Mouse (Mus musculus) thymus, adult 2 months (tissue): ENCODE results near the gene Tubg2. TPM values are rescaled to one million over a fixed set of nuclear protein-coding genes. Genes with fewer than 3 reads are reported as not detected.
A peak's percentile ranks its signal among the peaks of the same experiment; 100 is the strongest.

Experiments used
- DNase-seq: peaks from one replicate; pipeline ENCODE4 v3.0.0; 2021
- H3K27ac ChIP-seq: fragments of 200-500 bp; 2 replicates; pipeline ENCODE4 v1.5.1; 2012; ENCODE audit warnings: low read length, control low read depth; ENCODE audit not compliant: control insufficient read depth, insufficient read depth
- H3K27me3 ChIP-seq: fragments of 200-500 bp; 2 replicates; pipeline ENCODE4 v1.6.1; 2012; ENCODE audit warnings: mild to moderate bottlenecking, low read length, moderate library complexity, mixed read lengths; ENCODE audit not compliant: control insufficient read depth, insufficient read depth
- H3K36me3 ChIP-seq: fragments of 200-500 bp; 2 replicates; pipeline ENCODE4 v1.6.1; 2012; ENCODE audit warnings: mild to moderate bottlenecking, low read length, moderate library complexity; ENCODE audit not compliant: control insufficient read depth, insufficient read depth
- H3K4me1 ChIP-seq: fragments of 200-500 bp; replicated peaks from 2 replicates; pipeline ENCODE4 v1.6.1; 2012; ENCODE audit warnings: low read length; ENCODE audit not compliant: control insufficient read depth, insufficient read depth
- H3K4me3 ChIP-seq: fragments of 200-500 bp; 2 replicates; pipeline ENCODE4 v1.5.1; 2012; ENCODE audit warnings: mild to moderate bottlenecking, low read length, control low read depth, moderate library complexity; ENCODE audit not compliant: control insufficient read depth, insufficient read depth
- CTCF ChIP-seq: fragments of 200-500 bp; IDR thresholded peaks from 2 replicates; pipeline ENCODE4 v1.5.1; 2012; ENCODE audit warnings: mild to moderate bottlenecking, control low read depth, low read length, moderate library complexity, borderline replicate concordance; ENCODE audit not compliant: control insufficient read depth, poor library complexity, insufficient read depth; ENCODE audit errors: extremely low read depth
- POLR2A ChIP-seq: fragments of 200-500 bp; IDR thresholded peaks from 2 replicates; pipeline ENCODE4 v1.6.1; 2012; ENCODE audit warnings: mild to moderate bottlenecking, low read length, control low read depth, moderate library complexity; ENCODE audit not compliant: control insufficient read depth, poor library complexity, insufficient read depth; ENCODE audit errors: extremely low read depth
- WGBS: fragments of 180-500 bp; shearing (Covaris S2); methylation state at CpG from one replicate; pipeline ENCODE4 v1.1.7; 2018; 5-methylcytosine and 5-hydroxymethylcytosine counted together
- polyA plus RNA-seq: library from polyadenylated mRNA; depleted of rRNA; stranded (reverse); fragments of >200 nt; gene quantifications from 2 replicates; pipeline ENCODE4 v1.2.3, GENCODE M21; 2012

Tubg2 gene
- polyA plus RNA-seq, 1 experiment, result 3.3 TPM

DNA sequence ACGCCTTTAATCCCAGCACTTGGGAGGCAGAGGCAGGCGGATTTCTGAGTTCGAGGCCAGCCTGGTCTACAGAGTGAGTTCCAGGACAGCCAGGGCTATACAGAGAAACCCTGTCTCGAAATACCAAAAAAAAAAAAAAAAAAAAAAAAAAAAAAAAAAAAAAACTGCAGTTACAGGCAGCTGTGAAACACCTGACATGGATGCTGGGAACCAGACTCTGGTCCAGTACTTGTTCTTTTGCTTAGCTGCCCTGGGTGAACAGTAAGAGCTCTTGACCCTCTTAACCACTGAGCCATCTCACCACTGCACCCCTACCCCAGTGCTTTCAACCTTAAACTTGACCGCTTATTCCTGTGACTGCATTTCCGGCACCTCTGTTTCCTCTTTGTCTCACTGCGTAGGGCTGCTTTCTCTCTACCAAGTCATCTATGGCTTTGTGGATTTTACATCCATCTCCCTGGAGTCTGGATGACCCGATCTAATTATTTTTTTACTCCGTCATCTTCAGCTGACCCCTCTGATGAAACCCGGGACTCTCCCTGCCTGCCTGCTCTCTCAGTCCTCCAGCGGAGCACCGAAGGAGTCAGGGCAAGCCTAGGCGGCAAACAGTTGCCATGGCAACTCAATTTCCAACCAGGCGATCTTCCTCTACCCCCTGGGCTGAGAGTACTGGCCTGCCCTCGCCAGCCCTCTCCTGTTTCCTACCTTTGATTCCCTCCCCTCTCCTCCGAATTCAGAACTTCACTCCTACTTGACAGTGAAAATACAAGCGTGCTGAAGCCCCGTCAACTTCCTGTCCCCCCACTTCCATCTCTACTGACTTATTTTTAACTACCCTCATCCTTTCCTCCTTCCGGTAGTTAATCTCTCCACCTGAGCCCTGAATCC, 12.1 kb upstream of the Tubg2 start:
- peaks cover 7% of the 10 kb centered on the region; the same call in 1 of the 2 replicates for H3K4me1 ChIP-seq
- H3K27ac ChIP-seq, result peak overlapping the region; percentile 77
- 0 out of 2 replicates have a peak, but pooled peaks have one; percentile 30 for TF ChIP-seq POLR2A
- TF ChIP-seq CTCF, result no peak
- peak overlapping the region; percentile 55 for H3K4me3 ChIP-seq
- 16% methylated on average over 19 of the region's 19 CpGs for WGBS
- peak; percentile 64 for DNase-seq
- no peaks in the 10 kb centered on the region for H3K36me3 ChIP-seq
- peaks cover 6% of the 10 kb centered on the region; the same call in 1 of the 2 replicates for H3K27me3 ChIP-seq

GRCm38 (mm10) chr11:101146377-101146776, 9.3 kb upstream of the Tubg2 start:
- 86% methylated on average over 10 of the region's 10 CpGs for WGBS
- TF ChIP-seq CTCF, result no peak
- DNase-seq, result no peak

GRCm38 (mm10) chr11:101148751-101149150, 7.0 kb upstream of the Tubg2 start:
- Histone ChIP-seq H3K27ac (no peak overlapping the region), H3K36me3 (no peaks in the 10 kb centered on the region)

More at GRCm38 (mm10) chr11:101146377-101146776, 9.3 kb upstream of the Tubg2 start:
- Histone ChIP-seq H3K4me3 (no peak overlapping the region), H3K4me1 (peaks cover 6% of the 10 kb centered on the region), H3K27ac (no peak overlapping the region), H3K27me3 (no peaks in the 10 kb centered on the region), H3K36me3 (no peaks in the 10 kb centered on the region)

GRCm38 (mm10) chr11:101149178-101150105, 6.3 kb upstream of the Tubg2 start:
- Histone ChIP-seq H3K27me3 (no peaks in the 10 kb centered on the region), H3K4me3 (no peak overlapping the region), H3K36me3 (no peaks in the 10 kb centered on the region), H3K4me1 (peaks cover 4% of the 10 kb centered on the region; the same call in 1 of the 2 replicates), H3K27ac (no peak overlapping the region)
- TF ChIP-seq CTCF (no peak), POLR2A (no peak)
- WGBS, result 58% methylated on average over 9 of the region's 9 CpGs
- no peak for DNase-seq

More at GRCm38 (mm10) chr11:101148751-101149150, 7.0 kb upstream of the Tubg2 start:
- Histone ChIP-seq H3K4me3 (no peak overlapping the region), H3K4me1 (peaks cover 4% of the 10 kb centered on the region; the same call in 1 of the 2 replicates), H3K27me3 (no peaks in the 10 kb centered on the region)
- WGBS, result 87% methylated on average over 10 of the region's 10 CpGs
- no peak for DNase-seq
- no peak for TF ChIP-seq POLR2A
- no peak for TF ChIP-seq CTCF

- no peak for TF ChIP-seq CTCF
- TF ChIP-seq POLR2A, result no peak
- H3K4me1 ChIP-seq, result peaks cover 6% of the 10 kb centered on the region
- H3K36me3 ChIP-seq, result no peaks in the 10 kb centered on the region
- H3K4me3 ChIP-seq, result no peak overlapping the region
- H3K27ac ChIP-seq, result no peak overlapping the region
- DNase-seq, result no peak
- WGBS, result 78% methylated on average over 2 of the region's 2 CpGs
- no peaks in the 10 kb centered on the region for H3K27me3 ChIP-seq
Measured at GRCm38 (mm10) chr11:101151063-101151462, 4.6 kb upstream of the Tubg2 start.

DNA sequence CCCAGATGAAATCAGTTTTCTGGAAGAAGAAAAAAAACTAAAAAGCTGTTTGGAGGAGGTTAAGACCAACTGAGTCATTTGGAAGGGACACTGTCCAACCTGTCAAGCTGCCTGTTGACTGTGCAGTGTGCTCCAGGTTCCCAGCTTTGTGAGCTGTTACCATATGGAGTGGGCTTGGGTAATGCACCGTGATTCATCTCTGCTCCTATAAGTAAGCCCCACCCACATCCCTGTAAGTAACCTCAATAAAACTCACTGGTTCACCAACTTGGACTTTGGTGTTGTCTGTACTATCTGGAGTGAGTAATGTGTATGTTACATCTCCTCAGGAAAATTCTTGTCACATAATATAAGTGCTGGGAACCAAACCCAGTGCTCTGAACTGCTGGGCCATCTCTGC, 2.9 kb upstream of the Tubg2 start:
- H3K4me3 ChIP-seq, result no peak overlapping the region
- peaks cover 10% of the 10 kb centered on the region for H3K4me1 ChIP-seq
- no peak for TF ChIP-seq CTCF
- no peak for TF ChIP-seq POLR2A
- 84% methylated on average over 1 of the region's 1 CpGs for WGBS
- DNase-seq, result no peak
- H3K36me3 ChIP-seq, result no peaks in the 10 kb centered on the region
- H3K27ac ChIP-seq, result no peak overlapping the region
- H3K27me3 ChIP-seq, result no peaks in the 10 kb centered on the region

DNA sequence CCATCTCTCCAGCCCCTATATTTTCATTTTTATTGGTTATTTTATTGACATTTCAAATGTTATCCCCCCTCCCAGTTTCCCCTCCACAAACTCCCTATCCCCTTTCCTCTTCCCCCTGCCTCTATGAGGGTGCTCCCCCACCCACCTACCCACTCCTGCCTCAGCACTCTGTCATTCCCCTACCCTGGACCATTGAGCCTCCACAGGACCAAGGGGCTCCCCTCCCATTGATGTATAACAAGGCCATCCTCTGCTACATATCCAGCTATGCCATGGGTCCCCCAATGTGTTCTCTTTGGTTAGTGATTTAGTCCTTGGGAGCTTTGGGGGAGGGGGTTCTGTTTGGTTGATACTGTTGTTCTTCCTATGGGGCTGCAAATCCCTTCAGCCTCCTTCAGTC, 1.1 kb upstream of the Tubg2 start:
- H3K4me1 ChIP-seq, result peaks cover 6% of the 10 kb centered on the region
- TF ChIP-seq CTCF, result no peak
- TF ChIP-seq POLR2A, result no peak
- no peak overlapping the region for H3K4me3 ChIP-seq
- no peak overlapping the region for H3K27ac ChIP-seq
- DNase-seq, result no peak
- H3K27me3 ChIP-seq, result no peaks in the 10 kb centered on the region
- H3K36me3 ChIP-seq, result no peaks in the 10 kb centered on the region
